Mouse (Mus musculus): ENCODE results near the gene Tgfbr3.
"Not testable (repeated sequence)": the region's sequence is repeated elsewhere in the genome, so short reads cannot be mapped to it uniquely, and the experiment has no call there.

Gene Tgfbr3

DNA sequence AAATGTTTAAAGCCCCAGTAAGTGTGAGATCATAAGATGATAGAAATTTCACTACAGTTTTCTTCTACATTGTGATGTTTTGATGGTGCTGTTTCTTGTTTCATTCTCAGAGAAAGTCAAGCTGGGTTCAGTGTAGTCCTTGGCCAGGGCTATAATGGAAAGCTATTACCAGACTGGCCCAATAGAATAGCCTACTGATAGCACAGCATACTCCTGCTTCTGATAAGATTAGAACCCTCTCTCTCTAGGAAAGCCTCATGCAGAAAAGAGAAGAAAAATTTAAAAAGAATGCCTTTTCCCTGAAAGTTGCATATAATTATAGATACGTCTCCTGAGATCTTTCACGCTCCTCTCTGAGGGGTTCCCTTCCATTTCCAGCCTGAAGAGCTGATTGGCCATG lies 46.0 kb downstream of the Tgfbr3 start:
- in situ Hi-C loops (cut with MboI), result no loop called here

DNA sequence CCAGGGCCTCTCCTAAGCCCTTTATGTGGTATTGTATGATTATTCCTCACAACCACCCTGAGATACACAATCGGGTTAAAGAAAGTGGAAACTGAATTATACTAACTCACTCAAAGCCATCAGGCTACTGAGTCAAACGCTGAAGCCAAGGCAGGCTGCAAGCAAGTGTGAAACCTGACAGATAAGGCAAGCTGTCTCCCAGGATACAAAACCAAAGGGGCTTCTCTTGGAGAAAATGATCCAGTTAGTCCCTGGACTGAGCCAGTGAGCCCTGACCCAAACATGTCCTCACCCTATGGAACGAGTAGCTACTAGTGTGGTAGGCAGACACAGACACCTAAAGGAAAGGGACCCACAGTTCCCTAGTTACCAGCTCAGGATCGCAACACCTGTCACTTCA lies 46.4 kb downstream of the Tgfbr3 start:
- in situ Hi-C loops (cut with MboI), result no loop called here

DNA sequence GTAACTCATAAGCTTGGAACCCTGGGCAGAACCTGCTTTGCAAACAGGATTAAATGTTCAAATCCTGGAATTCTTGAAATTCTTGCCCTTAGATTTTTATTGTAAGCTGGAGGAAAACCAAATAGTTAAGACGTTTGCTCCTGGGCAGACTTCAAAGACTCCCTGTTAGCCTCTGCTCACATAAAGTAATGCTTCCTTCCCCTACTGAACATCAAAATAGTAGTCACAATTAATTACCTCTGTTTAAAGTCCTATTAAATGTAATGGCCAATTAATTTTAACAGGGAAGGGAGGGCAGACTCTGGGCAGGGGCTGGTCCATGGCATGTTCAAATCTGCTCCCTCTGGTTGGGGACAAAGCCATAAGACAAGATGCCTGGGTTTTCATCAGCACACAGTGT lies 49.2 kb downstream of the Tgfbr3 start:
- in situ Hi-C loops (cut with MboI), result no loop called here

DNA sequence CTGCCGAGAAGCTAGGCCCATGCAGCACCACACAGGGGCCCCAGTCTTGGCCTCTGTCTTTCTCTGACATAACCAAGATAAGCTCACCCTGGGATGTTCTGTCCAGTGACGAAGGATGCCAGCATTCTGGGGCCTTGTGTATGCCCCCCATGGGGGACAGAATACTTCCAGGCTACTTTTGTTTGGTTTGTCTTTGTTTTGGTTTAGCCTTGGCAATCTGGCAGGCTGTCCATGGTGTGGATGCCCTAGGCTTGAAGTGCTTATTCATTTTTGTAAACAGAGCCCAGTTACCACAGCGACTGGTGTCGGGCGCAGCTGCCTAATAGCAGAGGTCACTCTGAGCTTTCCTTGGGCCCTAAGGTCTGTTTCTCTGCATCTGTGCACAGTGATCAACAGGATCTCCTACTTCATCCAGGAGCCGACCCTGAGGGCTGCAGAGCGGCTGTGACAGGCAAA lies 51.4 kb downstream of the Tgfbr3 start:
- in situ Hi-C loops (cut with MboI), result no loop called here

DNA sequence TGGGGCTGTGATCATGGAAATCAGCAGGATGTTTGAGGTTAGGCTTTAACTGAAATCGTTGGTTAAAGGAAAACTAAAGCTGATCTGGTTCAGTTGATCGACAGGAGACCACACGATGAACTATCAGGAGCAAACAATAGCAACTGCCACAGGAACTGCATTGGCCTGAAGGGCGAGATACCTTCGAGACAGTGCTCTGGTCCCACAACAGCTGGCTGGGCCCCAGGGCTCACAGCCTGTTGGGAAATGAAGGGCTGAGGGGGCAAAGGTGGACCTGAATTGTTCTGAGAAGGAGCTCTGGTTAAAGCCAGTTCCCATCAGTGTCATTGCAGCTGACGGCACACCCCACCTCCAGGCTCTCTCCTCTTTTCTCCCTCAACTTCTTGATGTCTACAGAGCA lies 52.5 kb downstream of the Tgfbr3 start:
- in situ Hi-C loops (cut with MboI), result no loop called here

DNA sequence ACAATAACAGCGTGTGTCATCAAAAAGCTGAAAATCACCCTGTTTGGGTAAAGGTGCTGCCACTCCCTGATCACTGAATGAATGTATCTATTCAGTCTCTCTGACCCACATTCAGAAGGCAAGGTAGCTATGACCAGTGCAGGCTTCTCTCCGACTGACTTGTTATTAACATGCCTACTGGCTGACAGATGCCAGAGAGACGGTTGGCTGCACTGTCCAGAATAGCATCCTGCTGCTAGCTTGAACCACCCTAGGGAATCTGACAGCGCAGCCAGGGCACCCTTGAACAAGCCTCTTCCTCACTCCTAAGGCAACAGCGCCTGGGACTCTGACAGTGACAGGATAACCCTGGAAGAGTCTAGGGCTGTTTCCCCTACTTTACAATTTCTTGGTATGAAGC lies 53.4 kb downstream of the Tgfbr3 start:
- in situ Hi-C loops (cut with MboI), result no loop called here

DNA sequence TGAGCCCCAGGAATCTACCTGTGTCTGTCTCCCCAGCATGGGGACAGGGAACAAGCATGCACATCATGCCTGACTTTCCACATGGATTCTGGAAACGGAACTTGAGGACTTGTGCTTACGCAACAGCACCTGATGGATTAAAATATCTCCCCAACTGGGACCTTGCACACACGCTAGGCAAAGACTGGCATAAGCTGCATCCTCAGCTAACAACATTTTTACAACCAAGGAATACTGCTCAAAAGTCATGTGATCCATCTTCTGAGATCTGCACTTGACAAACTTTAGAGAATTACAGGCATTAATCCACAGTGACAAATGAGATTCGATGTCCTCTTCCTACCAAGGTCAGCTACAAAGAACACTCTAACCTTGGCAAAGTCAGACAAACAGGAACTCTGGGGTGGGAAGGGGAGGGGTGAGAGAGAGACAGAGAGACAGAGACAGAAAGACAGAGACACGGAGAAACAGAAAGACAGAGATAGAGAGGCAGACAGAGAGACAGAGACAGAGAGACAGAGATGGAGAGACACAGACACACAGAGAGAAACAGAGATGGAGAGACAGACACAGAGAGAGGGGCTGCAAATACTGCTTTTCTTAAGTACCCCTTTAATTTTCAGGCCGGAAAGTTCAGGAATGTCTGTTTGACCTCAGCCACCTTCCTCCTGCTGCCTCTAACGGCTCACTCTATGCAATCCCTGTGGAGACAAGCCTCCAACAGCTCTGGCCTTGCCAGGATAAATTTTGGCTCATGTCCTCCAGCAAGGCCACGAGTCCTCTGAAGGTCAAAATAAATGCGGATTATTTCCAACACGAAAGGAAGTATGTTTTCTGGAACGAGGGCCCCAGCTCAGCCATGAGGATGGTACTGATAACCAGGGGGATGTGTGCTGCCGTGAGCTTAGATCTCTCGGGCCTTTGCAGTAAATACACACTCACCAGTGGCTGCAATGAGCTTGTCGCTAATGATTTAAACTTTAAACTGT lies 55.8 kb downstream of the Tgfbr3 start:
- in situ Hi-C loops (cut with MboI), result no loop called here

DNA sequence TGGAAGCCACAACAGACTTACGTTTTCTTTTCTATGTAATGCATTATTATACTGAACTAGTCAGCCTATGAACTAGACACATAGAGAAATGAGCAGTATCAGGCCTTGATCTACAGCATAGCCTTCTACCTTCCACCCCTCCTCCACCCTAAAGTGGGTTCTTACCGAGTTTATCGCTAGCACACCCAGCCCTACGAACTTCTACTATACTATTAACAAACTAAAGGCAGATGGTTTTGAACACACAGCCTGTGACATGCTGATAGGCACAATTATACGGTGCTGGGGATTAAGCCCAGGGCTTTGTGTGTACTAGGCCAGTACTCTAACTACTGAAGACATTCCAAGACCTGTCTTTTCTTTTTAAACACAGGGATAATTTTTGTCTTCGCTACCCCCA lies 59.2 kb downstream of the Tgfbr3 start:
- in situ Hi-C loops (cut with MboI), result no loop called here

DNA sequence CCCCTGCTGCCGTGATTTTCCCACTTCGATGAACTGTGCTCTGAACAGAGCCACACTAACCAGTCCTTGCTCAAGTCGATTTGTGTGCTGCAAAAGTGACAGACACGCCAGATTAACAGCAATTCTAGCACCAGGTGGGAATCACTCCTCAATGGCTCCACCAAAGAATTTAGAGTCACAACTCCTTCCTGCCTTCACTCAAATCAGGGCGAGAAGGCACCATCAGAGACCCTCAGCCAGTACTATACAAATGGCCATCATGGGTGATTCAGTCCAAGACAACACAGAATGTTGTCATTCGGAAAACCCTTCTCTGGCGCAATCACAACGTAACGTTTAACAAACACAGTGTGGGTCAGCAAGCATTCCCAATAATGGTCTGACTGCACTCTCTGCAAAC lies 60.4 kb downstream of the Tgfbr3 start:
- in situ Hi-C loops (cut with MboI), result no loop called here

DNA sequence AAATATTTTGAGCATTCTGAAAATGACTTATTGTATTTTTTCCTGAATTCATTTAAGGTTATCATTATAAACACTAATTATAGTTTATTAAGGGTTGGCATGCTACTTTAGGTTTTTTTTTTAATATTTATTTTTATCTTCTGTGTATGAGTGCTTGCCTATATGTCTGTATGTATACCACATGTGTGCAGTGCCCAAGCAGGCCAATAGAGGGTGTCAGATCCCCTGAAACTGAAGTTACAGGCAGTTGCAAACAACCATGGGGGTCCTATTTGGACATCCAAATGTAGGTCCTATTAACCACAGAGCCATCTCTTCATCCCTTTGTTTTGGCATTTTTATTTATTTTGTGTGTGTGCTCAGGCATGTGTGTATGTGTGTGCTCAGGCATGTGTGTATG lies 61.8 kb downstream of the Tgfbr3 start:
- in situ Hi-C loops (cut with MboI), result no loop called here

DNA sequence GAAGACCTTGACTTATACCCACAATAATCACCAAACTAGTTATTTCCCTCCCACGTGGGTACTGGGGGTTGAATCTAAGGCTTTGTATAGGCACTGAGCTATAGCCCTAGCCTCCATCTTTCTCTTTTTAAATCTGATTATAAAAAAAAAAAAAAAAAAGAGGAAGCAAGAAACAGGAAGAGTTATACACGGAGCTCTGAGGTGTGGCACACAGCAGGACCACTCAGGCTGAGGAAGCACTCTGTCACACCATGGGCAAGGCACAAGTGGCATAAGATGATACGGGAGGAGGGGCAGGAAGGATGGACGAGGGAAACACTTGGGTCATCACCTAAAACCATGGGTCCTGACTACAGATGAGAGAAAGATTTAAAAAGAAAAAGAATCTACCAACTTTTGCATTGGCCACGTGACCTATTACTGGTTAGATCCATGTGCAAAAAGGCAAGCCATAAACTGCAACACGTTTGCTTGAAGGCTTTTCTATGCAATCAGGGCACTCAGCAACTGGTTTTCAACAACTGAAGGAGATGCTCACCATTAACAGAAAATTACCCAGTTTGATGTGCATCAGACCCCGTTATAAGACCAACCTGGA lies 64.5 kb downstream of the Tgfbr3 start:
- in situ Hi-C loops (cut with MboI), result no loop called here

DNA sequence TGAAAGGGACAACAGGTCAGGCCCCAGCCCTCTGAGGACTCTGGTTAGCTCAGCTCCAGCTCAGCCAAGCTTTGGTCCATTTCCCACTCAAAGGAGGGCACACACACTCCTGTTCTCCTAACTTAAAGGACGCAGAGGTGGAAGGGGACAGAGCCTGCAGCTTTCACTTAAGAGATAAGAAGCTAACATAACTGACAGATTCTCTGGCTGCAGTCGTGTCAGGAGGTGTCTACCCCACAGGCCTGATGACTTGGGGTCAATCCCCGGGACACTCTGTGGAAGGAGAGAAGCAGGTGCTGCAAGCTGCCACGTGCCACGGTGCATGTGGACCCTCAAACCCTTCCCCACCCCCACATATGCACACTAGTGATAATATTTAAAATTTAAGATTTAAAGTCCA lies 65.3 kb downstream of the Tgfbr3 start:
- in situ Hi-C loops (cut with MboI), result no loop called here

DNA sequence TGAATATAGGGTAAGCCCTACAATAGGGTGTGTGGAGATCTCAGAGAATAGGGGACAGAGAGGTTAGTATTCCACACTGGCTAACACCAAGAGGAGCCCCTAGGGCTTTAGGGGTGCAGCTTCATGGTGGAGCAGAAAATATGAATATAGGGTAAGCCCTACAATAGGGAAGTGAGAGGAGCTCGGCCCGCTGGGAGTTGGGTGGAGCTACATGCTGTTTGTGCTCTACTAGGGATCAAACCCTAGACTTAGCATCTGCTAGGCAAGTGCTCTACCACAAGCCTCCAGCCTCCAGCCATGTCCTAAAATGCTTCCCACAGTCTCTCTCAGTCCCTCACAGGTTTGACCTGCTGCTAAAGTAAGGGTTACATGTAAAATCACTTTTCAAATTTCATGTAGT lies 65.9 kb downstream of the Tgfbr3 start:
- in situ Hi-C loops (cut with MboI), result not testable (repeated sequence)

DNA sequence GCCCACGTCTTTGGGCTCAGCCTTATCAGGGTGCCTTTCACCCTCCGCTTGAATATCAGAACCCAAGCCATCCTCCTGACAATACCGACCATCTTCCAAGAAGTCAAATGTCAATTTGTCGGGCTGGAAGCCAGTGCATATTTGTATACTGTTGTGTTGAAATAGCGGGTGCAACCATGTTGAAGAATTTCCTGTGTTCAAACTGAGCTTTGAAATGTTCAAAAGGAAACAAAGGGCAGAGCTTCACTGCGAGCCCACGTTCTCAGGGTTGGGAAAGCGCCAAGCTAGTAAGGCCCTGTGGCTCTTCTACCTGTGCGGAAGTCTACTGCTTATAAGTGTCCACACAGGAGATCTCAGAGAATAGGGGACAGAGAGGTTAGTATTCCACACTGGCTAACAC lies 66.4 kb downstream of the Tgfbr3 start:
- in situ Hi-C loops (cut with MboI), result no loop called here

DNA sequence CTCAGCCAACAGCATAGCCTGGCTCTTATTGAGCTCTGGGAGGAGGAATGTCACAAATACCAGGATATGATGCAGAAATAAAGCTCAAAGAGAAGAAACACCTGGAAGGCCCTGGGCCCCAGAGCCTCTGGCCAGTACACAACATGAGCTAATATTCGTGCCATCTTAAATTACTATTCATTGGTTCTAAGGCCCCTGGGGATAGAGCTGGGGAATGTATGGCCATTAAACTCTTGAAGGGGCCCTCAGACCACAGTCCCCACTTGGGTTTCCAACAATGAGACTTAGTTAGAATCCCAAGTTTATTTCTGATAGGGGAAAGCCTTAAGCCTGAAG lies 66.8 kb downstream of the Tgfbr3 start:
- in situ Hi-C loops (cut with MboI), result no loop called here

DNA sequence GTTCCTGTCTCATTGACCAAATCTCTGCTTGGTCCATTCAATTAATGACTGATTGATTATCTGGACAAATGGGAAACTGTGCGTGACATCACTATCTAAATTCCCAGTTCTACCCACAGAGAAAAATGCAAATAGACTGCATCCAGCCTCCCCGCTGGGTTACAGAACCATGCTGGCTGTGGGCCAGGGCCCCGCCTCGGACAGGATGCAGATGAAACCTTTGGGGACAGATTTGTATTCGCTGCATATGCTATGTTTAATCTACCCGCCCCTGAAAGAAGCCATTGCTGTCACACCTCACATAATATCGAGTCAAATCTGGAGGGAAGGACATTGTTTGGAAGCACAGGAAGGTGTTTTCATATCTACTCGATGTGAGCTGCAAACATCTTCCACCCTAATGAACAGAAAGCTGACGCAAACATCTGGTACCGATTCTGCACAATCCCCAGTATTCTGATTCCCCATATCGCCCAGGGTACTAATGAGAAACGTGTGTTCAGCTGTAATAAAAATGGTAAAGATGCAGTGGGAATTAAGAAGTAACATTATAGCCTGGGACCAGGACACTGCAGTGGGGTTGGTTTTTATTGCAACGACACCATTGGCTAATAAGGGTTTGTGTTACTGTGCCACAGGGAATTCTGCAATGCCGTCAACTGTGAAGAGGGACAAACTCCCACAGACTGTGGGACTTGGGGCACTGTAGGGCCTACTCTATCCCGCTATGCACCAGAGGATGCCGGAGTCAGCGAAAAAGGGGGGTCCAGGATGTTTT lies 67.3 kb downstream of the Tgfbr3 start:
- in situ Hi-C loops (cut with MboI), result no loop called here

DNA sequence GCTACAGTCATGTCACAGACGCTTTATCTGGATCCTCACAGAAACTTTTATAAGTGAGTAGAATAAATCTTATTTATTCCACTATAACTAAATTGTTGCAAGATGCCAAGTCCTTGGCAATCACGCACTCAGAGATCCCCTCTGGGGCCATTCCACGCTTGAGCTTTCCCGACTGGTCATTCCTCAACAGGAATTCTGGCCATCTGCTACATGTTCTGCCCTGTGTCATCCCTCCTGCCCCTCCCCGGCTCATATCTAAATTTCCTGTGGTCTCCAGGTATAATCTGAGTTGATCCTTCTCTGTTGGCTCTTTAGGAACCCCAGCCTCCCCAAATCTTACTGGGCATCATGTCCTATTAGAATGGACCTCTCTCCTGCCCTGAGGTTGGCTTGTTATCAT lies 68.5 kb downstream of the Tgfbr3 start:
- in situ Hi-C loops (cut with MboI), result no loop called here

DNA sequence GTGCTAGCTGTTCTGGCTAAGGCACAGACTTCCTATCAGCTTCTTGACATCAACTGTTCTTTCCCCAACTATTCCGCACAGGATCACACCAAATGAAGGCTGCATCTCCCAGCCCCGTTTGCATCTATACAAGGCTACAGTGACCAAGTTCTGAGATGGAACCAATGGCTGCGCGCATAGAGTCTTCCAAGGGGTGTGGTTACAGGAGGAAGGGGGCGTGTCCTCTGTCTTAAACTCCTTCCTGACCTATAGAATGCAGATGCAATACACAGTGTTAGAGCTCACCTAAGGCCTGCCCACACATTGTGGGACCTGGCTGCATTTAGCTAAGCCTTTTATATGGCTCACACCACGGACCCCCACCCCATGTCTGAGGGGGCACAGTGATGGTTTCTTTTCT lies 69.5 kb downstream of the Tgfbr3 start:
- in situ Hi-C loops (cut with MboI), result no loop called here

DNA sequence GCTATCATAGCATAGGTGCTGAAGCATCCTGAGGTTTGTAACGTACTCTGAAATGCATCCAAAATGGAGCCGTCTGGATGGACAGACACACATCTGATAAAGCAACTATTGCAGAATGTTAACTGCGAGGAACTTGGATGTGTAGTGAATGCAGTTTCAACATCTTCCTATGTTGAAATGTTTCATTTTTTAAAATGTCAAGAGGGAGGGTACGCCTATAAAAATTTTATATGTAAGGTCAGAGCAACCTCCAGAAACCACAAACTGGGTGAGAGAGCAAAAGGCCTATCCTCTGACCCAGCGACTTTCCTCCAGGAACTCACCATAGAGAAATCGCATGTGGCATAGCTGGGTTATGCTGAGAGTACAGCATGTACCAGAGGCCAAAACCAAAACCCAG lies 70.1 kb downstream of the Tgfbr3 start:
- in situ Hi-C loops (cut with MboI), result no loop called here

DNA sequence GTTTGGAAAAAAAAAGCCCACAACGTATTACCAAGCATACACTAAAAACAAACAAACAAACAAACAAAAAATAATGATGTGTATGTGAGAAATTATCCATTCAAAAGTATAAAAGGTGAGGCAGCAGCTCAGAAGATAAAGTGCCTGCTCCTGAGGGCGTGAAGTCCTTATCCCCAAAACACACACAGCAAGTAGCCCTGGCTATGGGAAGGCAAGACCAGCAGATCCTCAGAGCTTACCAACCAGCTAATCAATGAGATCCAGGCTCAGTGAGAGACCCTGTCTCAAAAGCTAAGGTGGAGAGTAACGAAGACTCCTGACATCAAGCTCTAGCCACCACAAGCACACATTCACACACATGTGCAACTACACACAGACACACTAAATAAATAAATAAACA lies 70.8 kb downstream of the Tgfbr3 start:
- in situ Hi-C loops (cut with MboI), result no loop called here

DNA sequence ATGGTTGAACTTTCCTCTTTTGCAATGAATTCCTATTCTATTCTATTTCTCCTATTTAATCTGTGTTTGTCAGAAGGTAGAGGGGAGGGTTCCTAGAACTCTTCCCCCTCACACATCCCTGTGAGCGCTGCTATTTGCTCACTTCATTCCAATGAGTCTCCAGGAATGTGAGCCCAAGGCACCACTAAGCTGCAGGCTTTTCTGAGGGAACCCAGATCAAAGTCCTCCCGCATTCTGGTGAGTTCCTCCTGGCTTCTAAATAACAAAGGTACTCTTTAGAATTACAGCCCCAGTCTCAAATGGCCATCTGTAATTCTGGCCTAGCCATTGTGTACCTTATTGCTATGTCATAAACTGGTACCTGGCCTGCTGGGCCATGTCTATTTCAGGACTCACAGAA lies 72.3 kb downstream of the Tgfbr3 start:
- in situ Hi-C loops (cut with MboI), result no loop called here

DNA sequence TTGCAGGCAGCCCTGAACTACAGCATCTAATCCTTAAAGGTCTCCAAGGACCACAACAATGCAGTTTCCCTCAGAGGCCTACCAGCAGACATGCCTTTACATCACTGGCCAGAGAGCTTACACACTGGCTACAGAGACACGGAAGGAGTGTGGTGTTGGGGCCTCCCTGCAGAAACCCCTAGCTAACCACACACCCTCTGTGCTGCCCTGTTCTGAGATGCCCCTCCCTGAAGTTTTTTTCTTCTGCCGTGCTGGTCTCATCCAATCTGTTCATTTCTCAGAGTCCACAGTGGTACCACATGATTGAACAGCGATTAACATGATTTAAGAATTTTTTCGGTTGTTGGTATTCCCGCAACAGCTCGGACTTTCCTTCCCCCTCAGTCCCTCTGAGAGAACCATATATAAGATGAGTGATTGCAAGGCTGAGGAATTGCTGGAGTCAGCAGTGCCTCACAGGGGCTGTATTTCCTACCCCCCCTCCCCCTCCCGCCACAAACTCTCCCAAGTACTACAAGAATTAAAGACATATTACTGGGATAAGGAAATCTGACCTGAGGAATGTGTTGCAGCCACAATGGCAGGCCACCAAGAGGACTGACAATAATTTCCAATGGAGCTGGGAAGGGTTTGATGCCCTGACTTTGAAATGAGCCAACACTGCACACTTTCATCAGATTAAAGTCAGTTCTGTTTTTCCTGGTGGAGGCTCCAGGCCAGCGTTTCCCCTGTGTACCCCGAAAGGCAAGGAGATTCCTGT lies 75.9 kb downstream of the Tgfbr3 start:
- in situ Hi-C loops (cut with MboI), result no loop called here

Measured in mature B cell (primary cell).